Mouse (Mus musculus): Measurements from ENCODE around the gene Kat6b.
"Not testable (repeated sequence)": the region's sequence is repeated elsewhere in the genome, so short reads cannot be mapped to it uniquely, and the experiment has no call there.

The Kat6b gene

GRCm38 (mm10) chr14:21484693-21485092 lies 3.5 kb downstream of the Kat6b start:
- DNase-seq (ENCODE audit: low spot score) = no peak

GRCm38 (mm10) chr14:21485961-21486520 lies 4.8 kb downstream of the Kat6b start:
- DNase-seq (ENCODE audit: low spot score) = no peak

- DNase-seq (ENCODE audit: low spot score) = not testable (repeated sequence)
Observed at GRCm38 (mm10) chr14:21487135-21487534, 5.9 kb downstream of the Kat6b start.

- DNase-seq (ENCODE audit: low spot score) = not testable (repeated sequence)
Observed at GRCm38 (mm10) chr14:21488426-21489115, 7.3 kb downstream of the Kat6b start.

GRCm38 (mm10) chr14:21489116-21489485 lies 7.9 kb downstream of the Kat6b start:
- DNase-seq (ENCODE audit: low spot score) = no peak

- DNase-seq (ENCODE audit: low spot score) = no peak
Observed at GRCm38 (mm10) chr14:21490141-21490540, 8.9 kb downstream of the Kat6b start.

GRCm38 (mm10) chr14:21498361-21498996 lies 17.2 kb downstream of the Kat6b start:
- DNase-seq (ENCODE audit: low spot score) = peak; percentile 16

GRCm38 (mm10) chr14:21499011-21499581 lies 17.9 kb downstream of the Kat6b start:
- DNase-seq (ENCODE audit: low spot score) = peak; percentile 68

- DNase-seq (ENCODE audit: low spot score) = peak; percentile 67
Observed at GRCm38 (mm10) chr14:21499631-21500153, 18.5 kb downstream of the Kat6b start.

- DNase-seq (ENCODE audit: low spot score) = peak; percentile 99
Observed at GRCm38 (mm10) chr14:21500154-21501047, 19.2 kb downstream of the Kat6b start.

- DNase-seq (ENCODE audit: low spot score) = peak; percentile 88
Observed at GRCm38 (mm10) chr14:21501048-21501657, 19.9 kb downstream of the Kat6b start.

GRCm38 (mm10) chr14:21505036-21505435 lies 23.8 kb downstream of the Kat6b start:
- DNase-seq (ENCODE audit: low spot score) = no peak

- no peak for DNase-seq (ENCODE audit: low spot score)
Observed at GRCm38 (mm10) chr14:21507046-21507445, 25.8 kb downstream of the Kat6b start.

GRCm38 (mm10) chr14:21509111-21509905 lies 28.1 kb downstream of the Kat6b start:
- DNase-seq (ENCODE audit: low spot score) = no peak

- DNase-seq (ENCODE audit: low spot score) = no peak
Observed at GRCm38 (mm10) chr14:21511438-21511837, 30.2 kb downstream of the Kat6b start.

- DNase-seq (ENCODE audit: low spot score) = no peak
Observed at GRCm38 (mm10) chr14:21515505-21515904, 34.3 kb downstream of the Kat6b start.

GRCm38 (mm10) chr14:21519307-21519706 lies 38.1 kb downstream of the Kat6b start:
- no peak for DNase-seq (ENCODE audit: low spot score)

- DNase-seq (ENCODE audit: low spot score) = no peak
Observed at GRCm38 (mm10) chr14:21520496-21520895, 39.3 kb downstream of the Kat6b start.

- not testable (repeated sequence) for DNase-seq (ENCODE audit: low spot score)
Observed at GRCm38 (mm10) chr14:21521496-21521895, 40.3 kb downstream of the Kat6b start.

- DNase-seq (ENCODE audit: low spot score) = no peak
Observed at GRCm38 (mm10) chr14:21522312-21522978, 41.2 kb downstream of the Kat6b start.
